Mouse (Mus musculus) embryonic facial prominence, embryonic 12.5 days (tissue): ENCODE results near the gene Pck1. TPM values are rescaled to one million over a fixed set of nuclear protein-coding genes. Genes with fewer than 3 reads are reported as not detected.
A peak's percentile ranks its signal among the peaks of the same experiment; 100 is the strongest.

Experiments
- ATAC-seq: fragments of 200-750 bp; cut with Nextera tagmentation; 2 replicates; pipeline ENCODE4 v1.8.0; 2017; ENCODE audit not compliant: insufficient number of reproducible peaks, insufficient read depth, low FRiP score, low TSS enrichment
- H3K27ac ChIP-seq: fragments of 300-500 bp; sonication (generic); 2 replicates; pipeline ENCODE4 v1.5.1; 2016; ENCODE audit warnings: mild to moderate bottlenecking
- H3K27me3 ChIP-seq: fragments of 300-500 bp; sonication (generic); 2 replicates; pipeline ENCODE4 v1.6.1; 2016; ENCODE audit warnings: mild to moderate bottlenecking, moderate library complexity
- H3K36me3 ChIP-seq: fragments of 300-500 bp; sonication (generic); 2 replicates; pipeline ENCODE4 v1.6.1; 2016; ENCODE audit warnings: mild to moderate bottlenecking
- H3K4me1 ChIP-seq: fragments of 300-500 bp; sonication (generic); 2 replicates; pipeline ENCODE4 v1.6.1; 2016
- H3K4me2 ChIP-seq: fragments of 300-500 bp; sonication (generic); replicated peaks from 2 replicates; pipeline ENCODE4 v1.6.1; 2016; ENCODE audit warnings: mild to moderate bottlenecking, moderate library complexity
- H3K4me3 ChIP-seq: fragments of 300-500 bp; sonication (generic); 2 replicates; pipeline ENCODE4 v1.5.1; 2016; ENCODE audit warnings: mild to moderate bottlenecking
- H3K9ac ChIP-seq: fragments of 300-500 bp; sonication (generic); 2 replicates; pipeline ENCODE4 v1.6.1; 2016; ENCODE audit warnings: mild to moderate bottlenecking, moderate library complexity
- H3K9me3 ChIP-seq: fragments of 300-500 bp; sonication (generic); 2 replicates; pipeline ENCODE4 v1.6.1; 2016; ENCODE audit warnings: mild to moderate bottlenecking, moderate library complexity
- WGBS: fragments of 180-500 bp; shearing (Covaris S2); methylation state at CpG from one replicate; pipeline ENCODE4 v1.1.7; 2016; 5-methylcytosine and 5-hydroxymethylcytosine counted together
- polyA plus RNA-seq: library from polyadenylated mRNA; unstranded; fragments of >200 nt; fragmentation: Nextera tagmentation; extraction: Ambion mirVana; gene quantifications from 2 replicates; pipeline ENCODE4 v1.2.1, GENCODE M21; 2016

The Pck1 gene
- polyA plus RNA-seq, 1 experiment from 2014 or later, result not detected

DNA sequence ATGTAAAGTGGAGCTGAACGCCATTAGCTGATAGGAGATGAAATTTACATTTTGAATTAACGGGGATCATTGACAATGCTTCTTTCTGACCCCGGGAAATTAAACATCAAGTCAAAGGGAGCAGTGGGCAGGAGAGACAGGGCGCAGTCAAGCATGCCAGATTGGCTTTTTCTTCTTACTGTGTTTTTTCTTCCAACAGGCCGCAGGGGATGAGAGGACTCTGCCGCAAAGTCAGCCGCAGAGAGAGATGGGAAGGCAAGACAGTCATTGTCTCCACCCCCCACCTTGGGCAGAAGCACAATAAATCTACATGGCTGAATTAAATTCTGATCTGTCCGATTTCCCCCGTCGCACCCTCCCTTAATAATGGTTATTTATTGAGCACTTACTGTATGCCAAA is 12.5 kb downstream of the Pck1 start:
- Histone ChIP-seq H3K27me3 (peaks cover under 1% of the 10 kb centered on the region; the same call in 1 of the 2 replicates), H3K36me3 (no peaks in the 10 kb centered on the region), H3K4me3 (no peak overlapping the region), H3K27ac (no peak overlapping the region), H3K4me2 (no peak overlapping the region), H3K9me3 (no peaks in the 10 kb centered on the region), H3K4me1 (no peaks in the 10 kb centered on the region), H3K9ac (no peak overlapping the region)
- no peak for ATAC-seq
- WGBS, result 91% methylated on average over 10 of the region's 10 CpGs

DNA sequence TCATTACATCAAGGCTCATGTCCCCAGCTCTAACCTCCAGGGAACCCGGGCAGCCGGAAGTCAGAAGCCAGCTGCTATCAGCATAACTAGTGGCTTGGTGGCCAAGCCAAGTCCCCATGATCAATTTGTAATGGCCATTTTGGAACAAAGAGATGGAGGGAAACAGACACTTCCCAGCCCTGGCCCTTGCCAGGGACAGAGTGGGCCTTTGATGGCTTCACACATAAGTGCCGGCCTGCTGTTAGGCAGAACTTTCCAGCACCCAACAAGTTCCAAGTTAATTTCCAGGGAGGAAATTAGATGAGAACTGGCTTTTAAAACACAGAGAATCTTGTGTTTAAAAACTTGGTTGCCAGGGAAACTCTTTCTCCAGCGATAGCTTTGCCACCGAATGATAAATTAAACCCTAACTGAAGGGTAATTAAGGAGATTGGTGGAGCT is 15.6 kb downstream of the Pck1 start:
- Histone ChIP-seq H3K27ac (no peak overlapping the region), H3K4me2 (no peak overlapping the region), H3K36me3 (no peaks in the 10 kb centered on the region), H3K4me3 (no peak overlapping the region), H3K9me3 (no peaks in the 10 kb centered on the region), H3K4me1 (peaks cover 23% of the 10 kb centered on the region), H3K9ac (no peak overlapping the region), H3K27me3 (peaks cover 16% of the 10 kb centered on the region)
- 79% methylated on average over 5 of the region's 5 CpGs for WGBS
- ATAC-seq, result no peak

DNA sequence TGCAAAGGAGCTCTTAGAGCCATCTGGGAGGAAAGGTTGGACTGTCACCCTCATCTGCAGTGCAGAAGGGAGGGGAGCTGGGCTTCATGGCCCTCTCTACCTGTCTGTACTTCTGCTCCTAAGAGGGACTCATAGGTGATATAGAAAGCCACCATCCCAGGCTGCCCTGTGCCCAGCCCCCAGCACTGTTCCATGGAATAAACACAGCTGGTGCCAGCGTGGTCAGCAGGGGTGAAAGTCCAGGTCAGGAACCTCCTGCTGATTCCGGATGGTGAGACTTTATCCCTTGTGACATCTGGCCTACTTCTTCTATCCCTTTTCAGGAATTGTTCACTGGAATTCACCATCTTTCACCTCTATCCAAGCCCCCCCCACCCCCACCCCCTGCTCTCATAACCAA is 17.2 kb downstream of the Pck1 start:
- Histone ChIP-seq H3K36me3 (no peaks in the 10 kb centered on the region), H3K4me2 (no peak overlapping the region), H3K4me3 (no peak overlapping the region), H3K4me1 (peaks cover 32% of the 10 kb centered on the region), H3K9ac (no peak overlapping the region), H3K27me3 (peaks cover 16% of the 10 kb centered on the region), H3K9me3 (no peaks in the 10 kb centered on the region), H3K27ac (no peak overlapping the region)
- ATAC-seq, result no peak
- 57% methylated on average over 2 of the region's 2 CpGs for WGBS

DNA sequence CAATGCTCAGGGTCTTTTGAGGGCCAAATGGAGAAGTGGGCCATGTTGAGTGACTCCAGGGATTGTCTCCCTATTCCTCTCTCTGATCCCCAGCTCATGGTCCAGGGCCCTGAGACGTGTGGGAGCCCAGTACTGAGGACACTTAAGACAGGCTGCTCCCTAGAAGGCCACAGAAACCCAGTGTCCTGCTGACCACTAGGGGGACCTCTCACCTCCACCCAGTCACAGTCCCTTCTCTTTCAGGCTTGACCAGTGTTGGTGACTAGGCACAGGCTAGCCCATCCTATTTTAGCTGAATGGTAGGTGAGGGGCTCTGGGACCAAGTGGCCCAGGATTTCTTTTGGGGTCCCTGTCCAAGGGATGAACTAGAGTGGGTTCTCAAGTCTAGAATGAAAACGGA is 17.9 kb downstream of the Pck1 start:
- Histone ChIP-seq H3K27me3 (peaks cover 16% of the 10 kb centered on the region), H3K36me3 (no peaks in the 10 kb centered on the region), H3K4me3 (no peak overlapping the region), H3K9me3 (no peaks in the 10 kb centered on the region), H3K27ac (no peak overlapping the region), H3K9ac (no peak overlapping the region), H3K4me2 (no peak overlapping the region), H3K4me1 (peaks cover 32% of the 10 kb centered on the region)
- 77% methylated on average over 2 of the region's 2 CpGs for WGBS
- no peak for ATAC-seq

DNA sequence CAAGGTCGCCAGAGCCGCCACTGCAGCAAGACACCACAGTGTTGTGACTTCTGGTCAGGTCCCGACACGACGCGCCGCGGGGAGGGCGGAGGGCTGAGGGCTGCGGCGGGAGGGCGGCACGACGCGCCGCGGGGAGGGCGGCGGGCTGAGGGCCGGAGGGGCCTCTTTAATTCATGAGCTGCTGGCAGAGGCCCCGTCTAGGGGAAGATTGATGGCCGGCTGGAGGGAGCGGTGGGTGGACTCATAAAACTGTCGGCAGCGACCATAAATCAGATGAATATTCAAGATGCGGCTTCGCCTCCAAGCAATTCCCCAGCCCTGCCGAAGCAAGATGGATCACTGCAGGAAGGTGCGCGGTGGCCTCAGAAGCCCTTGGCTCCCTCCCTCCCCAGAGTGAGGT is 18.6 kb downstream of the Pck1 start:
- peak overlapping the region; percentile 50 for H3K4me2 ChIP-seq
- no peak overlapping the region for H3K27ac ChIP-seq
- H3K27me3 ChIP-seq, result peaks cover 16% of the 10 kb centered on the region
- no peaks in the 10 kb centered on the region for H3K9me3 ChIP-seq
- H3K4me3 ChIP-seq, result peak overlapping the region; percentile 21
- no peak for ATAC-seq
- peaks cover 32% of the 10 kb centered on the region for H3K4me1 ChIP-seq
- H3K36me3 ChIP-seq, result no peaks in the 10 kb centered on the region
- WGBS, result 2% methylated on average over 30 of the region's 30 CpGs
- peak overlapping the region; percentile 34 for H3K9ac ChIP-seq

DNA sequence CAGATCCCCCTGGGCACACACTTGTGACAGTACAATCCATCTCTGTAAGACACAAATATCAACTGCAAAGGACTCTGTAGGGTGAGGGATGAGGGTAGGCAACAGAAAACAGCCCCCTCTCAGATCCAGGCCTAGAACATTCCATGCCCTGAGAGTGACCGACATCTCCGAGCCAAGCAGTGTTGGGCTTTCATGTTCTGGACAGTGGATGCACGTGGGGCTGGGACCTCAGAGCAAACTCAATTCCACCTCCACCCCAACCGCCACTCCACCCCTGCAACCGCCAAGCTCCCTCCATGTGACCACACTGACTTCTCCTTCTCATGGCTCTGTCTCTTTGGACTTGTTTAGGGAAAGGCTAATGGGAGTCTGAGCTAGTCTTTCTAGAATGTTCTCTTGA is 19.1 kb downstream of the Pck1 start:
- WGBS, result 85% methylated on average over 5 of the region's 5 CpGs
- Histone ChIP-seq H3K36me3 (no peaks in the 10 kb centered on the region), H3K4me2 (peak overlapping the region; percentile 50), H3K27ac (0 out of 2 replicates have a peak overlapping the region, but pooled peaks have one; percentile 3), H3K4me1 (peaks cover 32% of the 10 kb centered on the region), H3K27me3 (peaks cover 16% of the 10 kb centered on the region), H3K9me3 (no peaks in the 10 kb centered on the region), H3K4me3 (no peak overlapping the region), H3K9ac (no peak overlapping the region)
- no peak for ATAC-seq

DNA sequence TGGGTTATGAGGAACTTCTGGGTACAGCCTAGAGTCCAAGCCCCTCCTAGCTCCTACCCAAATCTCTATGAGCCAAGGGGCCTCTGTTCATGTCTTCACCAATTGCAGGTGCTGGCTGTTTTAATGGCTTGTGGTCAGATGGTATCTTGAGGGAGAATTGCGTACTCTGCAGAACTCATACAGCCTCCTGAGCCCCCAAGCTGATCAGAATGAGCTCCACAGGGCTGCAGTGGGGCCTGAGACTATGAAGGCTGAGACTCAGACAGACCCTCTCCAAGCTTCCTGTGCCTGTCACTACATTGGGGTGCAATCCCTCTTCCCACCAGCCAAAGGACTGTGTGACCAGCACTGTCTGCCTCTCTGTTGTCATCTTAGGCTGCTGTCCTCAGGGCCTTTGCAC is 19.5 kb downstream of the Pck1 start:
- no peak for ATAC-seq
- Histone ChIP-seq H3K4me2 (no peak overlapping the region), H3K27ac (peak overlapping the region; percentile 96), H3K9ac (no peak overlapping the region), H3K36me3 (no peaks in the 10 kb centered on the region), H3K27me3 (peaks cover 16% of the 10 kb centered on the region), H3K4me3 (no peak overlapping the region), H3K4me1 (peaks cover 32% of the 10 kb centered on the region), H3K9me3 (no peaks in the 10 kb centered on the region)
- WGBS, result 82% methylated on average over 1 of the region's 1 CpGs

DNA sequence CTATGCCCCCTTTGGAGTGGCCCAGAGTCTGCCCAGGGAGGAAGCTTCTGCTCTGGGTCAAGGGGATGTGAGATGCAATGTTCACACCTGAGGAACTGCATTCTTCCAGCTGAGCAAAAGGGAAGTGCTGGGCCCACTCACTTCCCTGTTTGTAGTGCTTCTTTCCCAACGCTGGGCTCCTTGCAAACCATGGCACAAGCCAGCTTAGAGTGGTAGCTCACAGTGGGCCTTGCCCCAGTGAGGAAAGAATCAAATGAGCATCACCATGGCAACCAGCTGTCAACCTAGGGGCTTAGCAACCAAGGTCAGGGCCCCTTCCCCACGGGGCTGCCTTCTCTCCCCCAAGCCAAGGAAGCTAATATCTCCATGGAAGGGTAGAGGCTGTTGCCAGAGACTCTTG is 20.2 kb downstream of the Pck1 start:
- peaks cover 32% of the 10 kb centered on the region for H3K4me1 ChIP-seq
- no peak overlapping the region; the same call in 1 of the 2 replicates for H3K9ac ChIP-seq
- H3K27ac ChIP-seq, result peak overlapping the region; percentile 96
- no peak overlapping the region; the same call in 1 of the 2 replicates for H3K4me3 ChIP-seq
- H3K27me3 ChIP-seq, result peaks cover 16% of the 10 kb centered on the region
- H3K36me3 ChIP-seq, result no peaks in the 10 kb centered on the region
- ATAC-seq, result peak; percentile 3; the same call in 1 of the 2 replicates
- H3K4me2 ChIP-seq, result peak overlapping the region; percentile 52
- 38% methylated on average over 2 of the region's 2 CpGs for WGBS
- H3K9me3 ChIP-seq, result no peaks in the 10 kb centered on the region

DNA sequence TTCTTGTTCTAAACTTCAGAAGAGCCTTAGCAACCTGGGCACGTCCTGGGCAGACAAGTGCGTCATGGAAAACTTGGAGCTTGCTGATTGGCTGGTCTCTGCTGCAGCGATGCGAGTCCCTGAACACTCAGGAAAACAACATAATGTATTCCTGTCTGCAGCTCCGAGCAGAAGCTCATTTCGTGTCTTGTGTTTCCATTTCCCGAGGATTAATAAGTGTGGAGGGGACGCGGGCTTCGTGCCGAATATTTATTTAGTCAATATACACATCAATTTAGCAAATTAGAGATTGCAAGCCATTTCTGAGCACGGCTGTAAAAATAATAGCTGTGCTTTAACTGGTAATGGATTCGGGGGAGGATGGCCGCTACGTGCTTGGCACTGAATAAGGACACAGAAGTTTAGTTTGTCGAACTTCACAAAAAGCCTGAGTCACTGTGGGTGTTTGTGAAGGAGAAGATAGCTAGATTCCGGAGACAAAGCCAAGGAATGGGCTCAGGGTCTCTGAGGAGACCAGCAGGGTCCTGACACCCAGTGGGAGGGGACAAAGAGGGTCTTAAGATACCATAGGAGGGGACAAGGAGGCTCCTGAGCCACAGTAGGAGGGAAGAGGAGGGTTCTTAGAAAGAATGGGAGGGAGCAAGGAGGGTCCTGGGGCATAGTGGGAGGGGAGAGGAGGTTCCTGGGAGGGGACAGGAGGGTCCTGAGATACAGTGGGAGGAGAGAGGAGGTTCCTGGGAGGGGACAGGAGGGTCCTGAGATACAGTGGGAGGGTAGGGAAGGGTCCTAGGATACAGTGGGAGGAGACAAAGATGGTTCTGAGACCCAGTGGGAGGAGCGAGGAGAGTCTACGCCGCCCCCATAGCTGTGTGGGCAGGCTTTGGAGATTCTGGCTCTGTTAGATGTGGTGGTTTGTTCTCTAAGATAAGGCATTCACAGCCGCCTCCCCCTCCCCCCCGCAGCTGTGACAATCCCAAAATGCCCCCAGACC is 21.0 kb downstream of the Pck1 start:
- no peaks in the 10 kb centered on the region for H3K9me3 ChIP-seq
- H3K27me3 ChIP-seq, result peaks cover 16% of the 10 kb centered on the region
- peak overlapping the region; percentile 30 for H3K4me3 ChIP-seq
- ATAC-seq, result peak; percentile 90
- H3K4me1 ChIP-seq, result peaks cover 32% of the 10 kb centered on the region
- peak overlapping the region; percentile 15; the same call in 1 of the 2 replicates for H3K9ac ChIP-seq
- H3K4me2 ChIP-seq, result peak overlapping the region; percentile 52
- 3% methylated on average over 22 of the region's 22 CpGs for WGBS
- peak overlapping the region; percentile 96 for H3K27ac ChIP-seq
- H3K36me3 ChIP-seq, result no peaks in the 10 kb centered on the region

DNA sequence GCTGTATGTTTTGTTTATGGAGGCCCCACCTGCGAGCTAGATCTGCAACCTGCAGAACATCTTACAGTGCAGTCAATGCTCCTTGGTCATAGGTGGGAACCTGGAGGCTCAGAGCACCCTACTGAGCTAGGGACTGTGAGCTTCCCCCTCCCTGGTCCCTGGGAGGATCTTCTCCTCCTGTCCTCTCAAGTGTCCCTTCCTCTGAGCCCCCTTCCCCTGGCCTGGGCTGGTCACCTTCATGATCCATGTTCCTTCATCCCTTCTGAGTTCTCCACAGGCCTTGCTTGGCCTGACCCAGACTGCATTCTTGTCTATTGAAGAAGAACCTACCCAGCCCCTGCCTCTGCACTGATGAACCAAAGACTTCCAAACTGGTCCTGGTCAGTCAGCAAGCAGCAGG is 21.7 kb downstream of the Pck1 start:
- Histone ChIP-seq H3K4me2 (peak overlapping the region; percentile 52), H3K4me3 (peak overlapping the region; percentile 30; the same call in 1 of the 2 replicates), H3K27ac (peak overlapping the region; percentile 96), H3K9ac (0 out of 2 replicates have a peak overlapping the region, but pooled peaks have one; percentile 15), H3K27me3 (peaks cover 16% of the 10 kb centered on the region), H3K4me1 (peaks cover 32% of the 10 kb centered on the region), H3K9me3 (no peaks in the 10 kb centered on the region), H3K36me3 (no peaks in the 10 kb centered on the region)
- ATAC-seq, result 0 out of 2 replicates have a peak, but pooled peaks have one; percentile 5
- 46% methylated on average over 1 of the region's 1 CpGs for WGBS

DNA sequence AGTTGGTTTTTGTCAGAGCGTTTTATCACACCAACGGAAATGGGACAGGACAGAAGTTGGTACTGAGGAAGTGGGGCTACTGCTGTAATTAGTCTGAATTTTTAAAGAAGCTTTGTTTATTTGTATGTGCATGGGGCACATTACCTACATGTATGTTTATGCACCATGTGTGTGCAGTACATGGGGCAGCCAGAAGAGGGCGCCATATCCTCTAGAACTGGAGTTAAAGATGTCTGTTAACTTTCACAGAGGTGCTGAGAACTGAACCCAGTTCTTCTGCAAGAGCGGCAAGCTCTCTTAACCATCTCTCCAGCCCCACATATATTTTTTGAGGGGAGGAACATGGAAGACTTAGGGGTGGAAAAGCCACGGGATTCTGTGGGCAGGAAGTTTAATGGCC is 22.9 kb downstream of the Pck1 start:
- 90% methylated on average over 5 of the region's 5 CpGs for WGBS
- ATAC-seq, result no peak
- no peak overlapping the region for H3K4me2 ChIP-seq
- no peak overlapping the region for H3K9ac ChIP-seq
- no peaks in the 10 kb centered on the region for H3K36me3 ChIP-seq
- peaks cover 12% of the 10 kb centered on the region for H3K27me3 ChIP-seq
- peaks cover 32% of the 10 kb centered on the region for H3K4me1 ChIP-seq
- no peak overlapping the region for H3K27ac ChIP-seq
- no peak overlapping the region for H3K4me3 ChIP-seq
- H3K9me3 ChIP-seq, result no peaks in the 10 kb centered on the region

DNA sequence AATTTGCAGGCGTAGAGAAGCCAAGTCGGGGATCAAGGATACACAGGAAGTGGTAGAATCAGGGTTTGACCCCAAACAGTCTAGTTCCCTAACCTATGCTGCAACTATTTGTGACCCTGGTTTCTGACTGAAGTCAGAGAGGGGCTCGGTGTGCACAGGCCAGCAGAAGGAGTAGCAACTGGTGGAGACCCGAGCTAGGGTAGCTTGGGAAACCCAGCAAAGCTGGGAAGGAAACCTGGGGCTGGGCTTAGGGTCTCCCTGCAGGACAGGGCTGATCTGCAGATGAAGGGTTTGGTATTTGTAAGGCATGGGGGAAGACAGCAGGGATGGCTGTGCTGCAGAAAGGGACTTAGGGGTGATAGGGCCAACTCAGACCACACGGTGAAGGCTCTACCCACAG is 24.6 kb downstream of the Pck1 start:
- H3K27ac ChIP-seq, result no peak overlapping the region
- WGBS, result 66% methylated on average over 5 of the region's 5 CpGs
- no peak overlapping the region for H3K4me3 ChIP-seq
- peaks cover 18% of the 10 kb centered on the region for H3K4me1 ChIP-seq
- no peak for ATAC-seq
- H3K36me3 ChIP-seq, result no peaks in the 10 kb centered on the region
- peaks cover 4% of the 10 kb centered on the region for H3K27me3 ChIP-seq
- no peak overlapping the region for H3K4me2 ChIP-seq
- H3K9me3 ChIP-seq, result no peaks in the 10 kb centered on the region
- no peak overlapping the region for H3K9ac ChIP-seq
